Mouse (Mus musculus): ENCODE measurements at regions not wholly inside any gene's neighbourhood (a gene's known extent, or its start where the extent isn't known, plus 50 kb on each side); places are given as distances from the start of the nearest gene placed in this dataset. TPM values are rescaled to one million over a fixed set of nuclear protein-coding genes. Genes with fewer than 3 reads are reported as not detected.
A peak's percentile ranks its signal among the peaks of the same experiment; 100 is the strongest.

MicroRNAs in the stretch of these regions (microRNA counts, 519-probe panel; counts per million panel counts)
- microRNA mmu-miR-1952, result 470 counts per million, percentile 58 among the panel's probes with 10 or more counts

Small RNA genes lying in the stretch of these regions (microRNA-seq; reads per million reads assigned to microRNA genes)
- not detected for gene Mir1952

Data from hindbrain, embryonic 12.5 days (tissue).